Mouse (Mus musculus) MEL (cell line): ENCODE measurements at regions not wholly inside any gene's neighbourhood (a gene's known extent, or its start where the extent isn't known, plus 50 kb on each side); places are given as distances from the start of the nearest gene placed in this dataset.

Experiments used
- DNase-seq: peaks from one replicate; pipeline ENCODE4 v3.0.0; 2011; ENCODE audit warnings: low read depth, low spot score
- H3K27ac ChIP-seq: 2 replicates; pipeline ENCODE4 v1.5.1; 2012; ENCODE audit warnings: low read depth, mild to moderate bottlenecking, control low read depth, low read length, moderate library complexity; ENCODE audit not compliant: control insufficient read depth
- H3K27me3 ChIP-seq, 2 experiments: fragments of 150-350 bp in 1 of 2; sonication (generic) in 1 of 2; 2 replicates each; pipeline ENCODE4 v1.6.1; 2012; ENCODE audit warnings: low read length in 2 of 2, mild to moderate bottlenecking in 2 of 2, improper control_type of control experiment in 1 of 2, moderate library complexity in 1 of 2; ENCODE audit not compliant: insufficient read depth in 2 of 2, control insufficient read depth in 1 of 2
- H3K36me3 ChIP-seq, 2 experiments: 2 replicates each; pipeline ENCODE4 v1.6.1; 2012 to 2014; ENCODE audit warnings: low read length in 2 of 2, improper control_type of control experiment in 1 of 2, inconsistent platforms in 1 of 2, mild to moderate bottlenecking in 1 of 2; ENCODE audit not compliant: insufficient read depth in 2 of 2, control insufficient read depth in 1 of 2
- H3K4me1 ChIP-seq, 2 experiments: fragments of 150-350 bp in 1 of 2; sonication (generic) in 1 of 2; 2 replicates each; pipeline ENCODE4 v1.6.1; 2012; ENCODE audit warnings: low read length in 2 of 2, improper control_type of control experiment in 1 of 2, mild to moderate bottlenecking in 1 of 2; ENCODE audit not compliant: insufficient read depth in 2 of 2, control insufficient read depth in 1 of 2
- H3K4me3 ChIP-seq, 2 experiments: fragments of 150-350 bp in 1 of 2; sonication (generic) in 1 of 2; 2 replicates each; pipeline ENCODE4 v1.5.1; 2012; ENCODE audit warnings: low read depth in 2 of 2, low read length in 2 of 2, mild to moderate bottlenecking in 2 of 2, moderate library complexity in 2 of 2, control low read depth in 1 of 2, improper control_type of control experiment in 1 of 2; ENCODE audit not compliant: control insufficient read depth in 1 of 2, insufficient read depth in 1 of 2
- H3K79me2 ChIP-seq: 2 replicates; pipeline ENCODE4 v1.6.1; 2012; ENCODE audit warnings: mild to moderate bottlenecking, low read length, moderate library complexity; ENCODE audit not compliant: control insufficient read depth, poor library complexity, insufficient read depth
- H3K9ac ChIP-seq: 2 replicates; pipeline ENCODE4 v1.6.1; 2012; ENCODE audit warnings: low read depth, mild to moderate bottlenecking, control low read depth, low read length, moderate library complexity; ENCODE audit not compliant: control insufficient read depth, poor library complexity, severe bottlenecking
- H3K9me3 ChIP-seq: fragments of 150-350 bp; sonication (generic); replicated peaks from 2 replicates; pipeline ENCODE4 v1.6.1; 2012; ENCODE audit warnings: mild to moderate bottlenecking, low read length, improper control_type of control experiment, moderate library complexity; ENCODE audit not compliant: insufficient read depth
- CTCF ChIP-seq, 3 experiments: IDR thresholded peaks in 2 of 3; conservative IDR thresholded peaks in 1 of 3; 2 replicates each; pipeline ENCODE4 v1.5.1; 2011 to 2012; ENCODE audit warnings: low read length in 3 of 3, low read depth in 2 of 3, mild to moderate bottlenecking in 2 of 3, improper control_type of control experiment in 1 of 3, inconsistent platforms in 1 of 3, mixed read lengths in 1 of 3, moderate library complexity in 1 of 3; ENCODE audit not compliant: control insufficient read depth in 1 of 3, insufficient read depth in 1 of 3, poor library complexity in 1 of 3, severe bottlenecking in 1 of 3
- ELF1 ChIP-seq: IDR thresholded peaks from 2 replicates; pipeline ENCODE4 v1.6.1; 2014; ENCODE audit warnings: low read depth, mild to moderate bottlenecking, inconsistent platforms, low read length, improper control_type of control experiment, moderate library complexity
- EP300 ChIP-seq, 2 experiments: IDR thresholded peaks; 2 replicates each; pipeline ENCODE4 v1.6.1; 2011; ENCODE audit warnings: improper control_type of control experiment in 2 of 2, low read length in 2 of 2, low read depth in 1 of 2, mild to moderate bottlenecking in 1 of 2
- ETS1 ChIP-seq: IDR thresholded peaks from 2 replicates; pipeline ENCODE4 v1.6.1; 2012; ENCODE audit warnings: low read depth, mild to moderate bottlenecking, inconsistent platforms, low read length, improper control_type of control experiment, moderate library complexity
- HCFC1 ChIP-seq: IDR thresholded peaks from 2 replicates; pipeline ENCODE4 v1.6.1; 2012; ENCODE audit warnings: low read depth, mild to moderate bottlenecking, inconsistent platforms, low read length, improper control_type of control experiment, moderate library complexity
- JUND ChIP-seq: IDR thresholded peaks from 2 replicates; pipeline ENCODE4 v1.6.1; 2011; ENCODE audit warnings: low read depth, mild to moderate bottlenecking, improper control_type of control experiment, low read length
- MYB ChIP-seq: IDR thresholded peaks from 2 replicates; pipeline ENCODE4 v1.6.1; 2011; ENCODE audit warnings: mild to moderate bottlenecking, low read depth, low read length, improper control_type of control experiment
- MYC ChIP-seq: IDR thresholded peaks from 2 replicates; pipeline ENCODE4 v1.6.1; 2011; ENCODE audit warnings: low read depth, mild to moderate bottlenecking, low read length, improper control_type of control experiment, moderate library complexity
- NELFE ChIP-seq: IDR thresholded peaks from 2 replicates; pipeline ENCODE4 v1.6.1; 2011; ENCODE audit warnings: low read depth, low read length, improper control_type of control experiment
- POLR2AphosphoS2 ChIP-seq: IDR thresholded peaks from 2 replicates; pipeline ENCODE4 v1.6.1; 2011; ENCODE audit warnings: low read length, improper control_type of control experiment
- RCOR1 ChIP-seq: IDR thresholded peaks from 2 replicates; pipeline ENCODE4 v1.6.1; 2012; ENCODE audit warnings: low read depth, mild to moderate bottlenecking, inconsistent platforms, low read length, improper control_type of control experiment
- SIN3A ChIP-seq: IDR thresholded peaks from 2 replicates; pipeline ENCODE4 v1.6.1; 2012; ENCODE audit warnings: low read length, improper control_type of control experiment, inconsistent platforms
- SMC3 ChIP-seq: IDR thresholded peaks from 2 replicates; pipeline ENCODE4 v1.6.1; 2011; ENCODE audit warnings: low read depth, low read length, improper control_type of control experiment
- ZC3H11A ChIP-seq: IDR thresholded peaks from 2 replicates; pipeline ENCODE4 v1.6.1; 2012; ENCODE audit warnings: low read depth, mild to moderate bottlenecking, inconsistent platforms, low read length, improper control_type of control experiment
- ZKSCAN1 ChIP-seq: IDR thresholded peaks from 2 replicates; pipeline ENCODE4 v1.6.1; 2012; ENCODE audit warnings: low read depth, mild to moderate bottlenecking, inconsistent platforms, low read length, improper control_type of control experiment, moderate library complexity
- ZMIZ1 ChIP-seq: IDR thresholded peaks from 2 replicates; pipeline ENCODE4 v1.6.1; 2012; ENCODE audit warnings: low read depth, mild to moderate bottlenecking, inconsistent platforms, low read length, improper control_type of control experiment, moderate library complexity
- ZNF384 ChIP-seq: IDR thresholded peaks from 2 replicates; pipeline ENCODE4 v1.6.1; 2012; ENCODE audit warnings: low read depth, mild to moderate bottlenecking, inconsistent platforms, low read length, improper control_type of control experiment

GRCm38 (mm10) chr8:102945546-102945945, 160.1 kb upstream of the Cdh11 start:
- H3K27me3 ChIP-seq: no peaks in the 10 kb centered on the region
- H3K9ac ChIP-seq: no peak overlapping the region
- DNase-seq: no peak
- TF ChIP-seq MYB: no peak
- TF ChIP-seq ZNF384: no peak
- TF ChIP-seq SMC3: no peak
- H3K27ac ChIP-seq: no peak overlapping the region
- H3K36me3 ChIP-seq: no peaks in the 10 kb centered on the region
- H3K4me1 ChIP-seq: no peaks in the 10 kb centered on the region
- no peaks in the 10 kb centered on the region for H3K79me2 ChIP-seq
- H3K4me3 ChIP-seq: no peak overlapping the region
- no peaks in the 10 kb centered on the region for H3K9me3 ChIP-seq

DNA sequence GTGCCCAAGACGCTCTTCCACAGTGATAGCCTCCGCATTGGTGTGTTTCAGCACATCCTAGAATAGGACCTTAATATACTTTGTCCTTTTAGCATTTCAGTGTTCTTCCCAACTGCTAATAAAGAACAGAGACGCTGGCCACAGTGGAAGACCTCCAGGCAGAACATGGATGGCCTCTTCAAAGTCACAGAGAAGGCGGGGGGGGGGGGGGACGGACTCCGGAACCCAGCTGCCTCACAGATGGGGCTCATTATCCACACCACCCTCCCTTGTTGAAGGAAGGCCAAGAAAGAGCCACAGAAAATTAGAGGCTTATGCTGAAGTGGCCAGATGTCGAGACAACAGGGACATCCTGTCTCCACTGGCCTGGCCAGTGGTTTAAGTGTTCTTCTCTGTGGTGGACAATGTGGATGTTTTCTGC, 192.7 kb upstream of the Cdh11 start:
- no peaks in the 10 kb centered on the region for H3K27me3 ChIP-seq
- H3K9ac ChIP-seq: no peak overlapping the region
- H3K79me2 ChIP-seq: no peaks in the 10 kb centered on the region
- H3K4me3 ChIP-seq: no peak overlapping the region
- H3K9me3 ChIP-seq: no peaks in the 10 kb centered on the region
- TF ChIP-seq ZKSCAN1: no peak
- no peak for TF ChIP-seq SMC3
- TF ChIP-seq ZMIZ1: no peak
- no peak for TF ChIP-seq EP300 (IDR thresholded peaks at IDR 0.05; ENCODE audit: low read depth in 1 of 2, low read length in 2 of 2)
- no peak for TF ChIP-seq JUND
- TF ChIP-seq ETS1: no peak
- no peak for TF ChIP-seq MYB
- no peak for TF ChIP-seq POLR2AphosphoS2
- no peak for TF ChIP-seq RCOR1
- TF ChIP-seq ZC3H11A: no peak
- TF ChIP-seq NELFE: no peak
- no peak for TF ChIP-seq HCFC1
- no peak for TF ChIP-seq SIN3A
- no peak for TF ChIP-seq CTCF (IDR thresholded peaks at IDR 0.05 in 2 of 3, conservative IDR thresholded peaks at IDR 0.05 in 1 of 3; ENCODE audit: control insufficient read depth in 1 of 3, insufficient read depth in 1 of 3, low read depth in 2 of 3, low read length in 3 of 3, poor library complexity in 1 of 3, severe bottlenecking in 1 of 3)
- no peak for TF ChIP-seq ELF1
- no peak for TF ChIP-seq MYC
- no peaks in the 10 kb centered on the region for H3K36me3 ChIP-seq
- H3K4me1 ChIP-seq: no peaks in the 10 kb centered on the region
- no peak for DNase-seq
- H3K27ac ChIP-seq: no peak overlapping the region
